Mouse (Mus musculus) kidney, adult 8-10 months (tissue): ENCODE measurements around the gene Il18bp.

Experiments
- DNase-seq, 2 experiments: peaks; one replicate each; pipeline ENCODE4 v3.0.0; 2022

Il18bp gene

GRCm38 (mm10) chr7:102000921-102001630, 17.4 kb downstream of the Il18bp start:
- DNase-seq, result no peak

DNA sequence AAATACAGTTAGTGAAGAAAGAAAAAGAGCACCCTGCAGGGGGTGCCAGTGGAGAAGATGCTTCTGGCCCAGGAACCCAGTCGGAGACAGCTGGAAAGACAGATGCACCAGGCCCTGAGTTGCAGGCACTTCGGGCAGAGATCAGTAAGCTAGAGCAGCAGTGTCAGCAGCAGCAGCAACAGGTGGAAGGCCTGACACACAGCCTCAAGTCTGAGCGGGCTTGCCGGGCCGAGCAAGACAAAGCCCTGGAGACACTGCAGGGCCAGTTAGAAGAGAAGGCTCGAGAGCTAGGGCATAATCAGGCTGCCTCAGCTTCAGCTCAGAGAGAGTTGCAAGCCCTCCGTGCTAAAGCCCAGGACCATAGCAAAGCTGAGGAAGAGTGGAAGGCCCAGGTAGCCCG, 18.2 kb downstream of the Il18bp start:
- DNase-seq, result no peak

DNA sequence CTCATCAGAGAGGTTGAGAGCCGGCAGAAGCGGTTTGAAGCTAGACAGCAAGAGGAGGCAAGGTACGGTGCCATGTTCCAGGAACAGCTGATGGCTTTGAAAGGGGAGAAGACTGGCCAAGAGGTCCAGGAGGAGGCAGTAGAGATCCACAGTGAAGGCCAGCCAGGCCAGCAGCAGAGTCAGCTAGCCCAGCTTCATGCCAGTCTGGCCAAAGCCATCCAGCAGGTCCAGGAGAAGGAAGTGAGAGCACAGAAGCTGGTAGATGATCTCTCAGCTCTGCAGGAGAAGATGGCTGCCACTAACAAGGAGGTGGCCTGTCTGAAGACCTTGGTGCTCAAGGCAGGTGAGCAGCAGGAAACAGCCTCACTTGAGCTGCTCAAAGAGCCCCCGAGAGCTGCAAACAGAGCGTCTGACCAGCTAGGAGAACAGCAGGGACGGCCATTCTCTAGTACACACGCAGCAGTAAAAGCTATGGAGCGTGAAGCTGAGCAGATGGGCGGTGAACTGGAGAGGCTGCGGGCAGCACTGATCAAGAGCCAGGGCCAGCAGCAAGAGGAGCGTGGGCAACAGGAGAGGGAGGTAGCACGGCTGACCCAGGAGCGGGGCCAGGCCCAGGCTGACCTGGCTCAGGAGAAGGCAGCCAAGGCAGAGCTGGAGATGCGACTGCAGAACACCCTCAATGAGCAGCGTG, 18.9 kb downstream of the Il18bp start:
- no peak for DNase-seq

GRCm38 (mm10) chr7:101998194-101998927, 20.1 kb downstream of the Il18bp start:
- DNase-seq, result peak; percentile 83 to 90

DNA sequence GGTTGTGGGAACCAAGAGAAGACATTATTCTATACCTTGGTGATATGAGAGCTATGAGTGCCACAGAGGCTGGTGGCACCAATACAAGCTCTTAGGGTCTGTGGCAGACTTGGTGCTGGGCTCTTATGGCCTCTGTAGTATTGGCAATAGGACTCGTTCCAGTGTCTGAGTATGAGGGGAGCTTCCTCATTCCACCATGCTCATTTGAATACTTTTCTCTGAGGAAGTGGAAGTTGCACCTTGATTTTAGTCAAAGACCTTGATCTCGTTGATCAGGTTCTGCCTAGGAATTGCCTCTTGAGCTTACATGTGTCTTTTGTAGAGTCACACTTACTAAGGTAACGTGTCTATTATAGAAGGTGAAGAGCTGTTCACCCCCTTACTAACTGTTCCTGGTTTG, 24.2 kb downstream of the Il18bp start:
- DNase-seq, result no peak

- peak in 1 of 2 experiments; percentile 25 for DNase-seq
Measured at GRCm38 (mm10) chr7:101985081-101985480, 33.4 kb downstream of the Il18bp start.

- DNase-seq, result peak; percentile 64 to 65
Measured at GRCm38 (mm10) chr7:101982735-101983134, 35.8 kb downstream of the Il18bp start.

GRCm38 (mm10) chr7:101974505-101974904, 44.0 kb downstream of the Il18bp start:
- DNase-seq, result no peak

DNA sequence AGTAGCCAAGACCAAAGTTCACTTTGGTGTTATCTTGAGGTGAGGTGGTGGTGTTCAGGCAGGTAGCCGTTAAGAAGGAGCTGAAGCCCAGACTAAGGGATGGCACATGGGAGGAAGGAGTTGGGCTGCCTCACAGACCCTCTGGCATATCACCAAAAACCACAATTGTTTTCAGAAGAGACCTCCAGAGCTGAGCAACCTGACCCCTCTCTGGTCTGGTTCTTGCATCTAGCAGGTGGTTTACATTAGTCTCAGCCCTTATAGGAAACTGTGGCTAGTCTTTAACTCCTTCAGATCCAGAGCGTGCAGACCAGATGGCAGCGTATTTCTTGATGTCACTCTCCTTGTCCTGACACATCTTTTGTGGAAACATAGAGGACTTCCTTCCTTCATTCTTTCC, 44.8 kb downstream of the Il18bp start:
- no peak for DNase-seq

- DNase-seq, result no peak
Measured at GRCm38 (mm10) chr7:101971721-101972120, 46.8 kb downstream of the Il18bp start.

DNA sequence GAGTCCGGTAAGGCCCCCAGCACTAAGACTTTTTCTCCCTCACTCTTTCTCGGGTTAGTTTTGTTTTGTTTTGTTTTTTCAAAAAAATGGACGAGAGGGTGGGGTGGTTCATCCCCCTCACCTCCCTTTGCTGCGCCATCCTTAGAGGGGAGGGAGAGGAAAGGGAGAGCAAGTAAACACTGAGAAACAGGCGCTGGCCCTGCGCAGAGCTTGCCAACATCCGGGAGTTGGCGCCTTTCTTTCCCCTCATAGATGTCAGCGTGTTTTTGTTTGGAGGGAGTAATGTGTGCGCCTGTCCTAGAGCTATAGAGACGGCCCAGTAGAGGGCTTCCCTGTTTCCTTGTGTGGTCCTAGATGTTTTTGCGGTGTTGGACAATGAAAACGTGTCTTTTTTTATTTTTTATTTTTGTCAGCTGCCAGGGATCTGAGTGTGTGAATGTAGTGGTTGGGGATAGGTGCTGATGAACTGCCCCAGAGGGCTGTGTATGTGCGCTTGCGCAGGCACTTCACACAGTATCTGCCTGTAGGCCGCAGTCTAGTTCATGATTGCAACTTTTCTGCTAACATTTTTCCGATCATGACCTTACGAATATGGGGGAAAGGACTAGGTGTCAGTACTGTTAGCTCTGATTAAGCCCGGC, 47.5 kb downstream of the Il18bp start:
- peak; percentile 68 to 74 for DNase-seq

DNA sequence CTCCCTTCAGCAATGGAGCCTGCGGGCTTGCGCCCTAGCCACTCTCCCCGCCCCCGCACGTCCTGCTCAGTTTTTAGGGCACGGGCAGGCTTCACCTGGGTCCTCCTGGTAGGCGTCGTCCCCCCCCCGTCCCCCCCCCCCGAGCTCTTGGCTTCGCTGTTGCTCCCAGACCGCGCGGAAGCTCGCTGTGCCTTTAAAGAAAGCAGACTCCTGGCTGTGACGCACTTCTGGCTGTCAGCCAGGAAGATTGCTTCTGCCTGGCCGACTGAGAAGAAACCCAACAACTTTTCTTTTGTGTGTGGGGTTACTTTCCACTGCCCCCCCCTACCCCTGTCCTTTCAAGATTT, 48.1 kb downstream of the Il18bp start:
- DNase-seq, result peak; percentile 93 to 94

DNA sequence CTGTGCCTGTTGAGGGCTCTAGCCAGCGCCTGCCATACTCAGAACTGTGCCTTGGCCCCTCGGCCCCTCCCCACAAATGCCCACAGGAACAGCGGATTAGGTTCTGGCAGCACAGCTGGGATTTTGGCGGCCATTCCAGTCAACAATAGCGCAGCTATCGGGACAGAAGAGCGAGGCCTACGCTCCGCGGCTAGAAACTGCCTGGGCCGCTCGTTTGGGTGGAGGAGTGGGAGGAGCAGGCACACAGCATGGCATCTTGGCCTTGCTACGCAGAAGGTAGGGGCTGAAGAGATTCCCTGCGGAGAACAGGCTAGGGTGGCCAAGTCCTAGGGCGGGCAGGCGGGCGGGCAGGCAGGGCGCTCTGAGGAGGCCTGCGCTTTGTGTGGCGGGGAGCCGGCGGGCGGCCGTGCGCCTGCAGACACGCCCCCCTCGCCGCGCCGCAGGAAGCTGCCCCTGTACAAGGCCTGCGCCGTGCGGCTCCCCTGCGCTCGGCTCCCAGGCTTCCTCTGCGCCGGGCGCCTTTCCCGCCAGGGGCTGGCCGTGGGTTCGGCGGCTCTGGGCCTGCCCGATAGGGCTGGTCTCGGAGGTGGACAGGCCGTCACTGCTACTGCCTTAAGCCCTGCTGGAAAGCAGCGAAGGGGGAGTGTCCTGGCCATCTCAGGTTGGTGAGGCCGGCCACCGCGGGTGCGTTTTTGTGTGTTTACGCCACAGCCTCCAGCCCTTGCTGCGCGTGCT, 48.6 kb downstream of the Il18bp start:
- peak; percentile 87 for DNase-seq

- DNase-seq, result no peak
Measured at GRCm38 (mm10) chr7:101968751-101969150, 49.7 kb downstream of the Il18bp start.

GRCm38 (mm10) chr7:101967256-101967655, 51.2 kb downstream of the Il18bp start:
- DNase-seq, result no peak

DNA sequence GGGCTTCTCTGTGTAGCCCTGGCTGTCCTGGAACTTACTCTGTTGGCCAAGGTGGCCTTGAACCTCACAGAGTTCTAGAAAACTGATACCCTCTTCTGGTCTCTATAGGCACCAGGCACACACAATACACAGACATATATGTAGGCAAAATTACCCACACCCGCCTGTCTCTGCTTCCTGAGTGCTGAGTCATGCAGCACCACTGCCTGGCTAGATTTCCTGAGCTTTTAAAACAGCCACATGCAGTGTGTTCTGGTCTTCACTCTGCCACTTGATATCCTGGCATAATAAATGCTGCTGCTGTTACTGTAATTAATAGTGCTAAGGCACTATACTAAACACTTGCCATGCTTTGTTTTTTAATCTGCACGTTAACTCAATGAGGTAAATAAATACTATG, 52.9 kb downstream of the Il18bp start:
- peak in 1 of 2 experiments; percentile 17 for DNase-seq
